Mouse (Mus musculus): ENCODE measurements around the gene Inpp5d.
A peak's percentile ranks its signal among the peaks of the same experiment; 100 is the strongest.

- peak; percentile 82 for TF ChIP-seq CTCF (IDR thresholded peaks at IDR 0.05; ENCODE audit: low read depth)
- TF ChIP-seq EP300 (optimal IDR thresholded peaks at IDR 0.05) = no peak
Observed at GRCm38 (mm10) chr1:87721382-87721781, 101.3 kb downstream of the Inpp5d start.
